Mouse (Mus musculus) adipocyte (in vitro differentiated cells): Measurements from ENCODE around the gene Vav3.
"Not testable (repeated sequence)": the region's sequence is repeated elsewhere in the genome, so short reads cannot be mapped to it uniquely, and the experiment has no call there.

Experiments
- DNase-seq: peaks from one replicate; pipeline ENCODE4 v3.0.0-alpha.2; 2016; ENCODE audit warnings: low spot score

Vav3 gene

DNA sequence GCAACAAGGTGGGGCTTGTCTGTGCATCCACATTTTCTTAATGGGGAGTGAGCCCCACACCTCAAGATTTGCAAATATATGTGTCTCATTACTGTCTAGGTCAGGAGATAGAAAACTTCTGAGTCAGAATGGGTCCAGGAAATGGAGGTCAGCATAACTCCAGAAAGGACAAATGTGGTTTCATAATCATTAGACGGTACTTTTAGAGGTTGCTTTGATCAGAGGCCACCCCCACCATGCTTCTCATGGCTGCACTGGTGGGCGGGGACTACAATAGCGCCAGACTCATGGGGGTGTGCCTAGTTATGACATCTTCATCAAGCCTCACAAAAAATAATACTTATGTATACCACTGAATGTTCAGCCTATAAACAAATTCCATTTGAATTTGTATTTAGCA, 103.6 kb downstream of the Vav3 start:
- no peak for DNase-seq

DNA sequence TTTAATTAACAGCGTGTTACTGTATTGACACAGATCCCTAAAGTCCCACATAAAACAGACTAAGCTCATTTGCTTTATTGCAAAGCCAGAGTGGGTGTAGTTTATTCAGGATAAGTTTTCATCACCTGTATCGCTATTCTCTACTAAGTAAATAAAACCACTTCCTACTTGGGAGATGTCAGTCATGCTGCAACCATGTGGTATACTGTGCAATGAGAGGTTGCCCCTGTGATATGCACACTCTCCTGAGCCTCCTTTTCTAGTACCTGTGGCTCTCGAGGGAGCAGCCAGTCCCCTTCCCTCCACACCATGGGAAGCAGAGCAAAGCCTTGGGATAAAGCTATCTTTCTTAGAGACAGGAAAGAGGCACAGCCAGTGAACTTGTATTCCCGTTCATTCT, 106.5 kb downstream of the Vav3 start:
- no peak for DNase-seq

DNA sequence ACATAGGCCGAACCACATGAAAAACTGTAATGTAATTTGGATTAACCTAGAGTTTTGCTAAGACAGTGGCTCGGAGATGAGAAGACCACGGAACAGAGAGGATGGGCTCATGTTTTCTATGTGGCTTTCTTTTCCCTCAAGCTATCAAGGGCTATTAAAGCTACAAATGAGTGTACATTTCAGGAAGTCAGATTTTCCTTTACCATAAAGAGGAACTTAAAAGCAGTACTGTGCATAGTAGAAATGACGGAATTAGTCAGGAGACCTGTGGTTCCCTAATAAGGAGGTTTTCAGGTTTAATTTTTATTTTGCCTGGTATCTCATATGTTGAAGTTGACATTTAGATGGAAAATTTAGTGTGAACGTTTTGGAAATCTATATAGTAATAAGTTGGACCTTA, 107.8 kb downstream of the Vav3 start:
- DNase-seq = not testable (repeated sequence)

DNA sequence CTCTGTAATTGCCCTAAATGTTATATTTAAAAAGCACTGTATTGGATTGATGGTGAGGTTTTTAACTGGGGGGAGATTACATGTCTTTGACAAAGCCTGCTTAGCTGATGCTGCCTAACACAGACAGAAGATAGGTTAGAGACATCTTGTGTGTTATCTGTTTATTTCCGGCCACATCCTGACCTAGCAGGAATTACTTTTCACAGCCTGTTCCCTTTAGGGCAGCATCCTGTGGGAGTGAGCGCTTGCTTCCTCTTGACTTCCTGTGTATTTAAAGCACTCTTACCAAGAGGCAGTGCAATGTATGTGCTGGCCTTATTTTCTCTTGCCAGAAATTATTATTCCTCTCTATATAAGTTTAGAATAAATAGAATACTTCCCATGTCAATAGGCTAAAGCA, 111.5 kb downstream of the Vav3 start:
- no peak for DNase-seq

DNA sequence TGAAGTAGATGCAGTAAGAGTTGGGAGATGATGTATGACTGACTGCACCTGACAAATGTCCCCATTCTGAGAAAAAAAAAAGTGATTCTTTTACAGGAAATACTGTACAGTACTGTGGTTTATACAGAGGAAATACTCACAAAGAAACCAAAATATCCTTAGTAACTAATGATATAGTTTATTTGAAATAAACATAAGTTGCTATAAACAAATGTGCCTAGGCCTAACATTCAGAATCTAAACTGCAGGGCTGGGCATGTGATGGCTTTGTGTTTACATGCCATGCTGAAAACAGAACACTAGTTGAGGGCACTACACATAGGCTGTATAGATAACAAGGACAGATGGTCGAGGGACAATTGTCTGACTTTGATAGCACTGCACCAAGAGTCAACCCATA, 114.2 kb downstream of the Vav3 start:
- no peak for DNase-seq

DNA sequence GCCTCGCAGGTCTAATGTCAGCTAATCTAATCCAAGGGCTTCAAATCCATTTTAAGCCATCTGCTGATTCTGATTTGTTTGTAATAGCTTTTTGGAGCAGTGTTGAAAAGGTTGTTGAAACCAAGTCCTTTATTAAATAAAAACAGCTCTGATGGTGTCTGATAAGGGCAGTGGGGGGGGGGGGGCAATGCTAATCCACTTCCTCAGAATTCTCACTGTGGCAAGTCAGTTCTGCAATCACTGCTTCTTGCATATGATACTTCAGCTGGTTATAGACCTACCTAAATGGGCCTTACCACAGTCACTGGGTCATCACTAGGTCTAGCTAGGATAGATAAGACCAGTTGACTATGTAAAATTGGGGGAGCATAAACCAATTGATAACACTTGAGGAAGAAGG, 115.9 kb downstream of the Vav3 start:
- no peak for DNase-seq

DNA sequence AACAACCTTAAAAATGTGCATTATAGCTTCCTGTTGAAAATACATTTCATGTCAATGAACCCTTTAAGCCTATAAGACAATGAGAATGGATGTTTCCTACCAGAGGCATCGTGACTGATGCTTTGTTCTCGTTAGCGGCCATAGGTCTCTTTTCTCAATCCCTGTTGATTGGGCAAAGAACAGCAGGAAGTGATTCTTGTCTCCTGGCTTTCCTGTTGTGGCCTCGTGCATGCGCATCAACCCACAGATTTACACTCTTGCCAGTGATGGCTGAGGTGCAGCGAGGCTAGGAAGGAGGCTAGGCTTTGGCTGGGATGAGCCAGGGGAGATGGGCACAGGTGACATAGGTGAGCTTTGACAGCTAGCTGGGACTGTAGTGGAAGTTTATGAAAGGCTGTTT, 123.2 kb downstream of the Vav3 start:
- DNase-seq = no peak

DNA sequence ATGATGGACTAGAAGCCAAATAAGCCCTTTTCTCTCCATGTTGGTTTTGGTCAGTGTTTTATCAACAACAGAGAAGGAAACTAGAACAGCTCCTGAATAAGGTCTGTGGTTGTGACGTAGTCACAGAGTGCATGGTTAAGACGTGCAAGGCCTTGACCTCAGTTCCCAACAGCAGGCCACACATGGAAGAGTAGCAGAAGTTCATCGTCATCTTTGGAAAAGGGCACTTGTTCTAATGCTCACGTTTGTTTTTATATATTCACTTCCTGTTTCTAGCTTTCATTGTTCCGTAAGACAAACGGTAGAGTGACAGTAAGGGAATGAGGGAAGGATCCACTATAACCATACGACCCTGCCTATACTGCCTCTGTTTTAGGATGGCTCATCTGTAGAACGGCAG, 124.1 kb downstream of the Vav3 start:
- no peak for DNase-seq

DNA sequence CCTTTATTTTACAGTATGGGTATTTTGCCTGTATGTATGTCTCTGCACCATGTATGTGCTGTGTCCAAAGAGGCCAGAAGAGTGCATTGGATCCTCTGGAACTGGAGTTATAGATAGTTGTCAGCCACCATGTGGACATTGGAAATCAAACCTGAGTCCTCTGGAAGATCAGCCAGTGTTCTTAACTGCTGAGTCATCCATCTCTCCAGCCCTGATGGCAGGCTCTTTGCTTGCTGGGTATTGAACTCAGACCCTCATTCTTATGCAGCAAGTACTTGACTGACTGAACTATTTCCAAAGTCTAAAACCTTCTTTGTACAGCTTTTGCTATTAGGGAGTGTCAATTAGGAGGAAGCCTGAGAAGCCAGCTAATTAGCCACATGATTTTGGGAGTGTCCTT, 126.1 kb downstream of the Vav3 start:
- DNase-seq = peak; percentile 22

DNA sequence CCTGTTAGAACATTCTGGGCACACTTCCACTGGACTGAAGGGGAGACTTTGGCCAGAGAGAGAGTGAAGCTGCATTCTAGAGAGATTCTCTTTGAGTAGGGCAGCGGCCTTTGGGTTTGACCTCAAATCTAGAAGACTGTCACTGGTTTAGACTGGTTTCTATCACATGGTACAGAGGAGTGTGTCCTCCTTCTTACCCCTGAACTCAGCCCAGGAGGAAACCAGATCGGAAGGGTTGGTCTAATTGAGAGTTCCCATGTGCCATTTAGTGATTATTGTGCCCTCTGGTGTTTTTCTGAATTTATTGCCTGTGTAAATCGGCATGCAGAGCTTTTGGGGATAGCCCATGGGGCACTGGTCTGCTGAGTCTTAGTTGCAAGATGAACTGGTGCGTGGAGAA, 126.8 kb downstream of the Vav3 start:
- DNase-seq = peak; percentile 72

DNA sequence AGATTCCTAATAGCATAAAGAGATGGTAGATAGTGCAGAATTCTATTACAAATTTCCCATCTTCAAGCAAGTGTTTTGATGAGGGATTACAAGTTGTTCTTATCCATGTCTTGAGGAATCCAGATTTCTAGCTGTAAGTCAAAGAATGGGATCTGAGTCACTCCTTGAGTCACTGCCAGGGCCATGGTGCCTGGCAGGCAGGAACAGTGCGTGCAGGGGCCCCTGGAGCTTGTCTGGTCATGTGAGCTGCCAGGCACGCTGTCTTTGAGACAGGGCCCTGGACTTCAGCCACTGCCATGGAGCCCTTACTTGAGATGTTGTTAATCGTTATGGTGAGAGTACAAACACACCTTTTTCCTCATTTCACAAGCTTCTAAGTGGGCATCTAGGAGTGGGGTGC, 129.0 kb downstream of the Vav3 start:
- peak; percentile 83 for DNase-seq

DNA sequence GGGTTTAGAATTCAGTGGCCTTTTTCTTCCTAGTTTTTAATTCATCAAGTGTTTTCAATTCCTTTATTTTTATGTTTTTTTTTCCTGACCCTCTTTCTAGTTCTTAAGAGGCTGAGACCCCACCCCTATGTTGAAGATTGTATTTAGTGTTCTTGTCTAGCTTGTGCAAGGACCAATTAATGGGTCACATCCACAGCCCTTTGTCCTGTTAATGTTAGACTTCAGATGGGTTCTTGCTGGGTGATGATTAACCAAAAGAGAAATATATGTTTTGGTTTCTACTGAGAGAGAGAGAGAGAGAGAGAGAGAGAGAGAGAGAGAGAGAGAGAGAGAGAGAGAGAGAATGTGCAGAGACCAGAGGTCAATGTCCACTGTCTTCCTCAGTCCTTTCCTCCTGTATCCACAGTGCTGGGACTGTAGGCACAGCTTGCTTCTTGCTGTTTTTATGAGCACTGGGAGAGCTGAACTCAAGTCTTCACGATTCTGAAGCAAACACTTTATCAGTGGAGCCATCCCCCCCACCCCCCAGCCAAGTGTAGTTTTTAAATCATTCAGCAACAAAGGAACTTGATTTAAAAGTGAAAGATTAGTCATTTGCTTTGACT, 130.3 kb downstream of the Vav3 start:
- no peak for DNase-seq

DNA sequence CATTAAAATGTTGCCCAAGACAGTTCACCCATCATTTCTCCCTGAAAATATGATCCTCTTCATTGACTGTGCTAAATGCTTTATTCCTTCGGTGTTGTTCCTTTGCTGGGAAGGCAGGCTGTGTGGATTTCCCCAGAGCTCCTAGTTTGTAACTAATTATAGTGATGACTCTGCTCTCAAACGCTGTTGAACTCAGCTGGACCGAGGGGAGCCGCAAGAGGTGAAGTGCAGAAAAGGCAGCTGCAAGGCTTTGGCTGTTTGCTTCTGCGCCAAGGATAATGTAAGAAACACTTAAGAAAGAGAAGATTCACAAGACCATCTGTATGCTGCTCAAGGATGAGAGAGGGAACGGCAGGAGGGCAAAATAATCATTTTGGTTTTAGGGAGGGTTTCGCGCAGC, 136.1 kb downstream of the Vav3 start:
- no peak for DNase-seq

DNA sequence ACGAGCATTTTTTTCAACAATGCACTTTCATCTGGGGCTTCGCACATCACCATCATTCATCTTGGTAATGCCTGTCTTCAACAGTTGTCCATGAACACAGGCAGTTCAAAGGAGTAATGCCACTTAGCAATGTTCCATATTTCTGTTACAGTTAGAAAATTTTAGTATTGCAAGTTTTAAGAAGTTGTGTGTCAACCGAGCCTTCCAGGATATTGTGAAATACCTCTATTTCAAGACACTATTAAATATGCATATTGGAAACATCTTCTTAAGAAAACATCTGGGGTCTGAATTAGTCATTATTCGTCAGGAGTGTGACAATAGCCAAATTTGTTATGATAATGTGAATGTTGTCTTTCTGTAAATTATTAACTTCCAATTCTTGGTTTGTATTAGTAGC, 137.8 kb downstream of the Vav3 start:
- DNase-seq = peak; percentile 18

DNA sequence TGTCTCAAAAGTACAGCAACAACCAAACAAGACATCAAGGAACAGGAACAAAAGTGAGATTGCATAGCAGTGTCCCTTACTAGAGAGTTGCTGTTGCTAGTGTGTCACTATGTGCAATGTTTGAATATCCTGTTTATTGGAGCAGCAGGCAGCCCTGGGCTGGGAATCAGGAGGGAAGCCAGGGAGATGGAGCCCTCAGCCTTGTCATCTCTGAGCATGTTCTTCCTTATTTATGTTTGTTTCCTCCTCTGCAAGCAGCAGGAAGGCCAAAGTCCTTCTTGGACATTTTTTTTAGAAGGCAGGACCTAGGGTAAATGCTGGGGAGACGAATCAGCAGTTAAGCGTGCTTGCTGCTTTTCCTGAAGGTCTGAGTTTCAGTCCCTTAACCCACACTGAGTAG, 140.2 kb downstream of the Vav3 start:
- no peak for DNase-seq

DNA sequence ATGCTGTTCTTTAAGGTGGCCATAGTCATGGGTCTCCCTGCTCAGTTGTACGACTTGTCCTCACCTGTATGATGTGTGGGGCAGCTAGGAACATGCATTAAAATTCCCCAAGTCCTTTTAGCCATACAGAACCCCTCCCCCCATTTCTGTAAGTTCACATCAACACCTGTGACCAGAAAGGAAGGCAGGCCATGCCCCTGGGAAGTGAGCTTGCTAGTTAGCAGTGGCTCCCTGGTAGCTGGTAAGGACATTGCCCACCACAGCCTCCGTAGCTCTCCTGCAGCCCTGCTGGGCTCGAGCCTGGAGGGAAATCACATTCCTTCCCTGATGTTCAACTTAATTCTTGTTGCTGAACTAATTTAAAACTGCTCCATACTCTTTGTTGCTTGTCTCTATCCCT, 146.3 kb downstream of the Vav3 start:
- DNase-seq = no peak

DNA sequence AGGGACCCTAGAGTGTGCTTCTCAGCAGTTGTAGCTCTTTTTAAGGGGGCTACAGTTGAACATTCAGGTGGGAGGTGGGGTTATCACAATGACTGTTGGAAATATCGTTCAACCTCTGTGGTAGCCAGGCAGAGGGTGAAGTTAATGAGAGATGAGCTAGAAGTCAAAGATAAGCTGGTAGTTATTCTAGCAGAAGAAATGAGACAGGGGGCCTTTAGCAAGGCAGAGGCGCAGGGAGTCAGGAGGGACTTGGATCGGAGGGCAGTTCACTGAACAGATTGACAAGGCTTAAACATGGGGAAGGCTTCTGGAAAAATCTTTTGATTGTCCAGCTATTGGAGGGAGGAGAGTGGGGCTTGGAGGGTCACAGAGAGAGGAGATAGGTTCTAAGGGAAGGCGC, 147.4 kb downstream of the Vav3 start:
- no peak for DNase-seq

DNA sequence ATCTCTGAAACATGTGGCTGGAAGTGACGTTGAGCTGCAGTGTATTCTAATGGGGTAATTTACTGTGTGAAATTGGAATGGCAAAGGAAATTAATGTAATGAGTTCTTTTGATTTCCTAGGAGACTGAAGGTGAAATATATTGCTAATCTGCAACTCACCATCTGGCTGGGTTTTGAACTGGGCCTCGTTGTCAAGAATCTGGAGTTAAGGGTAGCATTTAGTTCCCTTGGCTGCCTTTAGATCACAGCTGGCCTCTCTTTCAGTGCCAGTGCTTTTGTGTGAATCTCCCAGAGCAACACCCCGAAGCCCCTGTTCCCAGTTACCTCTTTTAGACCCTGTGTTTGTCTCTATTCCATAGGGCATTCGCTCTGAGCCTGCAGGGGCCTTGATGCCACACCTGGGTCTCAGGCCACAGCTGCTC, 148.3 kb downstream of the Vav3 start:
- DNase-seq = no peak

DNA sequence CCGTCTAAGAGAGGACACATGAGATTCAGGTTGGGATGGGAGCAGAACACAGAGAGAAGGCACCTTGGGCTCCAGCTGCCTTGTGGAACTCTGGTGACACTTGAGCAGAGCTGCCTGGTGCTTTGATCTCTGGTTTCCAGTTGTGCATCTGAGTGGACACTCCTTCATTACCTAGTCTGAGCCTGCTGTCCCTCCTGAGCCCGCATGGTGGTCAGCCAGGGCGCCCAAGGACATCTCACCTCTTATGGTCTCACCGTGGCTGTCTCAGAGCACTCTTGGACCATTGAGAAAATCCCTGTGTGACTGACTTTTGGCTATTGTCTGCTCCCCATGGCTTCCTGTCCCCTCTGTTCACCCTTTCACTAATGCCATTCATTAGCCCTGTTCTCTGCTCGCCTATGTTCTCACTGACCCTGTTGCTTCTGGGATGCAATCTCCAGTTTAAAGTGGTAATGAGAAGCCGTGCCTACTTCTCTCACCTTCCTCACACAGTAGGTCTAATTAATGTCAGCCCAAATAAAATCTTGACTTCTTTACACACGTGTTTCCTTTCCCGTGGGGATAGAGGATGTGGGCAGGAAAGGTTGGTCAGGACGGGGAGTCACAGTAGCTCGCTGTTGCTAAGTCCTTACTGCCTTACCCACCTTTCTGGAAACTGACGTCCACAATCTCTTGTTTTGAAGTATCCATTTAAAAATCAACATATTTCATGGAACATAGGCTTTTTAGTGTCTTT, 150.3 kb downstream of the Vav3 start:
- no peak for DNase-seq

DNA sequence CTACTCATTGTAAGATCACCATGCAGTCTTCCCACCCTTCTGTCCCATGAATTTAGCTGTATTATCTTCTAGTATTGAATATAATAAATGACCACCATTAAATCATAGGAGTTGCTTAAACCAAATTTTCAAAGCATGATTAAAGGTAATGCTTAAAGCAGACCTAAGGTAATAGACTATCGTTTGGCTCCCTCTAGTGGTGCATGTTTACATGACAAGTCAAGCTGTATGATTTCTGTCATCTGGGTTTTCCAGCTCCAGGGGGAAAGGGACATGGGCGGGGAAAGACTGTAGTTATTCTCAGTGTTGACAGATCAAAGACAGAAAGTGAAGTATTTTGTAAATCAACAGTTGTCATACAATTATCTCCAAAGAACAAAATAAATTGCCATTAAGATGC, 151.1 kb downstream of the Vav3 start:
- peak; percentile 87 for DNase-seq

DNA sequence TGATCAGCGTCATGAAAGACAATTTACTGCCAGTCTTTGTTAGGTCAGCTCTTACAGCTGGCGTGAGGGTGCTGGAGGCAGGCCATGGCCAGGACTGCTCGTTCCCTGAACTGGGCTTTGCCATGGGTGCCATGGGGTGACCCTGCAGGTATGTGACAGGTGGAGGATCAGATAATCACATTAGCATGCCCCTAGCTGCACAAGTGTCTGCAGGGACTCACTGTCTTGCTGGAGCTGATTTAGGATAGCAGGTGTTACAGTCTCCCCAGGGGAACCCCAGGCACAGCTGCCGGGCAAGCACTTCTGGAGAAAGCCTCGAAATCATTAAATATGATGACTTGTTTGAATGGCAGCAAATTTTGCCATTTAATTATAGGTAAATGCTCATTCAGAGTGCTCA, 156.0 kb downstream of the Vav3 start:
- DNase-seq = no peak

DNA sequence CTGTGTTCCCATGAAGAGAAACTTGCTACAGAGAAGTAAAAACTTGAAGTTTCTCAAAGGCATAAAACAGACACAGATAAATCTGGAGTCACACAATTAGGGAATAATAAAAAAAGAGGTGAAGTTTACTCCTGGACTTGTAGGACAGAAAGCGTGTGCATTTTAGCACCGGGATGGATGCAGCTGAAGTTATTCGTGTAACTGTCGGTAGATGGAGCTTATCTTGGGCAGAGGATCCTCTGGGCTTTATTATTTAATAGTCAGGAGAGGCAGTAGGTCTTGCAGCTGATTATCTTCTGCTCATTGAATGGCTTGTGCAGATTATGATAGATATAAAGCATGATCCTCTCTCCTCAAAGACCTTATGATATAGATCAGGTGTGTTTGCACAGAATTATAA, 156.6 kb downstream of the Vav3 start:
- DNase-seq = no peak

DNA sequence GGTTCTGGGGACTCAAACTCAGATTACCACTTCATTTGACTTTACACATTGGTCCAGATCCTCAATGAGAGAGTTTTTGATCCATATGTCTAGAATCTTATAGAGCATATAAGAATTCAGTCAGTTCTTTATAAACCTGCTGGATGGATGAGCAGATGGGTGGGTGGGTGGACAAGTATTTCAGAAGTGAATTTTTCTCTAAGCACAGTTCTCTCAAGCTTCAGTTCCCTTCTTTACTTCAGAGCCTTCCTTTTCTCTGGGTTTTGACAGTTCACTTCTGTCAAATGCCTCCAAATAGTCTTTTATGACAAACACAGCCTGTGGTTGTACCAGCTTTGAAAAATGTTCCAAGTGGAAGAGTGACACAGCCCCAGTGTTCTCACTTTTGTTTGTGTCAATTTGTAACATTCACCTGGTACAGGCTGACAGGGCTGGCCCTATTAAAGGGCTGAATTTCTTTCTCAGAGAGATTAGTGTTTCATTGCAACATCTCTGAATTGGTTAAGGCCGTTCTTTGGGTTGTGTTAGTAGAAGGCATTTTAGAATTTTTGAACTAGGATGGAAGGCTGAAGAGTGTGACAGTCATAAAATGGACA, 159.5 kb downstream of the Vav3 start:
- DNase-seq = no peak

DNA sequence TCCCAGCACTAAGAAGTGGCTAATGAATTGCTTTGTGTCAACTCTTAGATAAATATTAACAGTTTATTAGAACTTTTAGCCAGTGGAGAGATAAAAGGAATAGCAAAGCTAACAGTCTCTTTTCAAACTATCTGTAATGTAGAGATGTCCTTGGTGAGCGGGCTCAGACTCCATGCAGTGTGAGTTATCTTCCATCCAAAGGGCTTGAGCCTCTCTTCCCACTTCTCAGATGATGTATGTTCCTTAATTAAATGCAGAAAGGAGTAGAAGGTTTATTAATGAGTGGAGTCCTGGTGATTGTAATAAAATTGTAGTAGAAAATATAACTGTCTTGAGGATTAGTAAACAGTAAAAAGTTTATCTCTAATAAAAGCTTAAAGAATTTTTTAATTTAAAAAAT, 169.3 kb downstream of the Vav3 start:
- DNase-seq = no peak
